Mouse (Mus musculus): ENCODE results near the gene Me3.

Me3 gene

GRCm38 (mm10) chr7:89903442-89904343, 271.5 kb downstream of the Me3 start, which contains the start of gene Ccdc81:
Gene Ccdc81, minus strand, starts transcription at chr7:89903629.
- no peak for DNase-seq (ENCODE audit: low read depth)
